Mouse (Mus musculus) CD4-positive, CD25-positive, alpha-beta regulatory T cell, adult 2 months (primary cell): ENCODE results near the gene Nop9.

Experiments used
- DNase-seq: peaks from one replicate; pipeline ENCODE4 v3.0.0-alpha.2; 2012; ENCODE audit warnings: low read depth, low spot score

The Nop9 gene

GRCm38 (mm10) chr14:55745180-55745860, at the start of gene Nop9, which contains the start of gene Dhrs1:
TSS of gene Nop9 (plus strand) at chr14:55745693.
TSS of gene Dhrs1 (minus strand) at chr14:55745690.
- peak; percentile 92 for DNase-seq

DNA sequence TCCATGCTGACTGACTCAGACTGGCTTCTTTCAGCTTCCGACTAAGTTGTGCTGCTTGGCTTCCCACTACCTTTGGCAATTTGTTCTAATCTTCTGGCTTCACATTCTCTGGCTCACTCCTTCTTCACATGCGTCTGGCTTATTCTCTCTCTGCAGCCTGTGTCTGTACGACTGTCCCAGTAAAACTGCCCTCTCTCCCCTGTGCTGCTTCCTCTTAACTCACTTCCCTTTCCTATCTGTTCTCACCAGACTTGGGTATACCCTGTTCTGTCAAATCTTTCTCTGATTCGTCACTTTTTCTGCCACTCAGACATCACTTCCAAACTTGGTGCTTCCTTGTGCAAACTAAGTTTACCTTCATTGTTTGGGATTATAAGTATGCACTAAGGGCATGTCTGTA, 48.3 kb upstream of the Nop9 start:
- DNase-seq = no peak

DNA sequence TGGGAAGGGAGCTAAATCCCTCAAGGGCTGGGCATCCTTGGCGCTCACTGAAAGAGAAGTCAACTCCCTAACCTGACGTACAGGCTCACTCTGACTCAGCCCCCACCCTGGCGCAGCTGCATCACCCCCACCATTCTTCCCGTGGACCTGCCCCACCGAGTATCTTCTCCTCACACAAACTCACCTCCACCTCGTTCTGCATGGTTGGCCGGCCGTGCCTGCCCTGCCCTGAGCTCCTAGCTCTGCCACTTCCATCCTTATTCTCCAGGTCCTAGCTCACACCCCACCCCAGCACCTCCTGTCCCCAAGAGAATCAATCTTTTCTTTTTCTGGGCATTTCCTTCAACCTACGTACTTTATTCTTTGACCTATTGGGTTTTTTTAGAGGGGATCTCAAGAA, 44.4 kb upstream of the Nop9 start:
- no peak for DNase-seq

GRCm38 (mm10) chr14:55702761-55703160, 42.7 kb upstream of the Nop9 start:
- DNase-seq = no peak

DNA sequence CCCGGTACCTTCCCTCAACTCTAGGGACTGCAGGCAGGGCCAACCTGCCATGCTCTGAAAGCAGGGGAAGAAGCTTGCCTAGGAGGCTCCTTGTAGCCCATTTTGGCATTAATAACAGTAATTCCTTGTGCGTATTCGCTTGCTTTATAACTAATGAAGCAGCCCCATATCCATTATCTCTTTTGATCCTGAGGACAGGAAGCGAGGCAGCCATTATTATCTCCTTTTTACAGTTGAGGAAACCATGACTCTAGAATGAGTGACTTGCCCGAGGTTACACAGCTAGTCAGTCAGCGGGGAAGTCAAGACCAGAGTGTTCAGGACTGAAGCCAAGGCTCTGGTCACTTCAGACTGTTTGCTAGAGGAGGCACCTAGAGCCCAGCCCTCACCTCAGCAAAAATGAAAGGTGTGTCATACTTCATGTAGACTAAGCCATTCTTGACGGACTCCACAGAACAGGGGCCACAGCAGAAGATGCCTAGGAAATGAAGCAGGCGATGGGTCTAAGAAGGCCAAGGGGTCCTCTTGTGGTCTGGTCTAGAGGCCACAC, 39.4 kb upstream of the Nop9 start:
- no peak for DNase-seq

GRCm38 (mm10) chr14:55707397-55707796, 38.1 kb upstream of the Nop9 start:
- DNase-seq = no peak

DNA sequence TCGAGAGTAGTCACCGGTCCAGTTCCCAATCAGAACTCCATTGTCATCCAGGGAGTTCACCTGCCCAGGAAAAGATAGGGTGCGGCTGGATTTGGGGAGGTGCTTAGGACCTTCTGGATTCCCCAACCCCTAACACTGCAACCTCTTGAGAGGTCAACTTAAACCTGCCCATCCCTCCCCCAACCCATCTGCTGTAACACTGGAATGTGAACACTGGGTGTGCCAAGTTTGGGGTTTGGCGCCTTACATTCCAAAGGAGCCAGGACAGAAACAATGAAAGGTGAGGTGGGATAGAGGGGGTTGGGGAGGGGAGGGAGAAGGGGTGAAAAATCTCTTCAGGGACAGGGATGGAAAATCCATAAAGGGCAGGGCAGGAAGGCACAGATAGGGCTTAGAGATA, 36.0 kb upstream of the Nop9 start:
- DNase-seq = no peak

GRCm38 (mm10) chr14:55711786-55712185, 33.7 kb upstream of the Nop9 start:
- no peak for DNase-seq

DNA sequence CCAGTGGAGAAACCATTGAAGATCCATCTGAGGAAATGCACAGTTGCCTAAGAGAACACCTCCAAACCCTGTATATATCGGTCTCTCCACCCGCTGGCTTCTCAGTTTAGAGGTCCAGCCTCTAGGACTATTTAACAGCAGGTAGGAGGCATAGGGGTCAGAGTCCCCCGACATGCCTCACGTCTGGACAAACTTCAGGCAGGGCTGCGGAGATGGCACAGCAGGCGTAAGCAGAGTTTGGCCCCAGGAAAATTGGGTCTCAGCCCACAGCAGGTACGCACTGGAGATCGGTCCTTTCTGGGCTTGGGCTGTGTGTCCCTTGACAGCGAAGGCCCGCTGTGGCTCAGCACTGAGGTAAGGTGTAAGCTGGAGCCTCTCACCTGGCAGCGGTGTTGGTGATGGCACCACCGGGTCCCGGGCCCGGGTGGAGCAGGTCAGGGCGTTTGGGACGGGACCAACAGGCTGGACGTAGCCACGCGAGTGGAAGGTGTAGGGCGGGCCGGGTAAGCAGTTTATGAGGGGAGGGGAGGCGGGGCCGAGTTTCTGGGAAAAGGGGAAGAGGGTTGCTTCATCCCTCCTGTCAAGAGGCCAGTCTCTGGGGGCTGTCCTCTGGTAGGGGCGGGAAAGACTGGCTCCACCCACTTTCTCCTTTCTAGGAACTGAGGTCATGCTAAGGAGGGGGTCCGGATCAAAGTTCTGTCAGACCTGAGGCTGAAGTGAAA, 32.3 kb upstream of the Nop9 start:
- DNase-seq = no peak

DNA sequence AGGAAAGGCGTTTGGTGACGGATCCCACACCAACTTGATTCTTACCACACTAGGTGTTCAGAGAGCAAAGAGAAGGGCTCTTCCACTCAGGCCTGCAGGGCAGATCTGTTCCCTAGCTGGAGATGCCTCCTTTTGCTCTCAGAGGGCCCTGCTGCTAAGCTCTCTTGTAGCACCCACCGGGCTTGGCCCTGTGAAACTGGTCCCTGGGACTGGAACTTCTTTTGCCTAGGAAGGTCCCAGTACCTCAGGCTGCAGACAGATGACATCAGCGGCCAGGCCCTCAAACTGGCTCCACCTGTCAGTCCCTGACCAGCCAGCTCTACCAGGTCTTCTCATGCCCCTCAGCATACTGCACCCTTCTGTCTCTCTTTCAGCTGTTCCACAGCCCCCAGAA, 31.8 kb upstream of the Nop9 start, which contains the start of gene Tgm1:
Gene Tgm1 (minus strand): TSS at position 198 of the 394 bp plus-strand sequence.
- no peak for DNase-seq

- peak; percentile 13 for DNase-seq
Measured at GRCm38 (mm10) chr14:55714893-55715292, 30.6 kb upstream of the Nop9 start.

- no peak for DNase-seq
Measured at GRCm38 (mm10) chr14:55716271-55716670, 29.2 kb upstream of the Nop9 start.

GRCm38 (mm10) chr14:55716884-55717283, 28.6 kb upstream of the Nop9 start:
- no peak for DNase-seq

GRCm38 (mm10) chr14:55719737-55720136, 25.8 kb upstream of the Nop9 start:
- no peak for DNase-seq

DNA sequence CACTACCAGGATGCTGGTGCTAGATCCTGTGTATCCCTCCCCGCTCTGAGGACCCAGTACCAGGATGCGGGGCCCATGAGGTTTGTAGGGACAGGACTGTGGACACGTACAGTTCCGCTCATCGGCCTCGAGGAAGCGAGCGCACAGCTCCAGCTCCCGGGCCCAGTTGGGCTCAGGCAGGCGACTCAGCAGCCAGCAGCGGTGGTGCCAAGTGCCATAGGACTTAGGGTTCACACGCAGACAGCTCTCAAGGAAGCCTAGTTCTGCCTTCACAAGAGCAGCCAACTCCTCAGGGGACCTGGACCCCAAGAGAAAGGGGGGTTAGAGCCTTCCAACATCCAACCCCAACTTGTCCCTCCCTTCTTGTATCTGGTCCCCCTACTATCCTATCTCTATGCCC, 24.8 kb upstream of the Nop9 start:
- no peak for DNase-seq

DNA sequence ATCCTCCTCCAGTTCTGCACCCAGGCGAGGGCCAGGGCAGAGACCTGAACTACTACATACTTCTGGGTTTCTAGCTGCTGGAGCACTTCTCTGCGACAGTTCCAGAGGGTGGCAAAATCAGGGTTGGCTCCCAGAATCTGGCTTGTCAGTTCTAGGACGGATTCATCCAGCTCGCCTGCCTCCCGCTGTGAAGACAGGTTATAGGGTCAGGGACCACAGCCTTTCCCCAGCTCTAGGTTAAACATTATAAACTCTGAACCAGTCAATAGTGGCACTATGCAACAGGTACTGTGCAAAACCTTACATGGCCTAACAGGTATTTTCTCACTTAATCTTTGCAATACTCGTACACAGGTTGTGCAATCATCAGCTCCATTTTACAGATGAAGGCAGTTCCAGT, 24.4 kb upstream of the Nop9 start:
- no peak for DNase-seq

DNA sequence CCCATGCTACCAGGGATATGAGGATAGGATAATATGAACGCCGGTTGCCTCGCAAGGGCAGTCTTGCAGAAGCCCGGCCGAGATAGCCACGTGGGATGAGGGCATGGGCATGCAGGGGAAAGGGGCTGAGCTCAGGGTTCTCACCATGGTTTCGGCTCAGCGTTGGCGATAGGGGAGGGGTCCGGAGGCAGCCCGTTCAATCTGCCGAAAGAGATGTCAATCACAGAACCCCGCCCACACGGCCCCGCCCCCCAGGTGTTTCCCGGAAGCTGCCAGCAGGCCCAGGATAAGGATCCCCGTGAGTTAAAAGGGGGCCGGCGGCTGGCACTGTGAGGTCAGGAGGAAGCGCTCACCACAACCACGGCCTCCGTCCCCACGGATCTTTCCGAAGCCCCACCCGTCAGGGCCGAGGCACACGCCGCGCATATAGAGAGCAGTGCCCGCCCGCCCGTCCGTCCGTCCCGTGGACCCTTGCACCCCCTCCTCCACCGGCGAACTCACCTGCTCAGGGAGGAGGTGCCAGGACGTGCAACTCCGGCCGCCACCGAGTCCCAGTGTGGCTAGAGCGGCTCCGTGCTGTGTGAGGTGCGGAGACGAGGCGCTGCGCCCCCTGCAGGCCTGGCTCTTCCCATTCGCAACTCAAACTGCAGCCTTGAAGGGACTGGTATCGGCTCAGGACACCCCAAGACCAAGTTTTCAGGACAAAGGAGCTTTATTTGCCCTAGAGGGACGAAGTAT, 23.6 kb upstream of the Nop9 start, which contains the start of gene Rabggta:
Gene Rabggta (minus strand): TSS at position 564 of the 738 bp plus-strand sequence.
- peak; percentile 99 for DNase-seq

GRCm38 (mm10) chr14:55722438-55722945, 23.0 kb upstream of the Nop9 start:
- no peak for DNase-seq

- DNase-seq = no peak
Measured at GRCm38 (mm10) chr14:55723433-55723832, 22.1 kb upstream of the Nop9 start.

GRCm38 (mm10) chr14:55724411-55724871, 21.1 kb upstream of the Nop9 start:
- peak; percentile 92 for DNase-seq

- DNase-seq = no peak
Measured at GRCm38 (mm10) chr14:55726261-55726660, 19.2 kb upstream of the Nop9 start.
